Mouse (Mus musculus) intestine, embryonic 16.5 days (tissue): ENCODE data around the gene Myl12a. TPM values are rescaled to one million over a fixed set of nuclear protein-coding genes. Genes with fewer than 3 reads are reported as not detected.
"Not testable (repeated sequence)": the region's sequence is repeated elsewhere in the genome, so short reads cannot be mapped to it uniquely, and the experiment has no call there.

Experiments used
- ATAC-seq: fragments of 200-750 bp; cut with Nextera tagmentation; 2 replicates; pipeline ENCODE4 v1.8.0; 2017; ENCODE audit warnings: moderate TSS enrichment, moderate library complexity
- H3K27ac ChIP-seq: fragments of 300-500 bp; sonication (generic); 2 replicates; pipeline ENCODE4 v1.5.1; 2014; ENCODE audit warnings: mild to moderate bottlenecking, low read length
- H3K27me3 ChIP-seq: fragments of 300-500 bp; sonication (generic); replicated peaks from 2 replicates; pipeline ENCODE4 v1.6.1; 2014; ENCODE audit warnings: low read length, control low read depth, mixed read lengths; ENCODE audit not compliant: control insufficient read depth, insufficient read depth
- H3K36me3 ChIP-seq: fragments of 300-500 bp; sonication (generic); 2 replicates; pipeline ENCODE4 v1.6.1; 2014; ENCODE audit warnings: low read length, control low read depth; ENCODE audit not compliant: control insufficient read depth, insufficient read depth
- H3K4me1 ChIP-seq: fragments of 300-500 bp; sonication (generic); 2 replicates; pipeline ENCODE4 v1.6.1; 2014; ENCODE audit warnings: low read length, control low read depth, mixed read lengths; ENCODE audit not compliant: control insufficient read depth, insufficient read depth
- H3K4me2 ChIP-seq: fragments of 300-500 bp; sonication (generic); 2 replicates; pipeline ENCODE4 v1.6.1; 2014; ENCODE audit warnings: low read depth, low read length, control low read depth
- H3K4me3 ChIP-seq: fragments of 300-500 bp; sonication (generic); 2 replicates; pipeline ENCODE4 v1.5.1; 2014; ENCODE audit warnings: mild to moderate bottlenecking, low read length
- H3K9ac ChIP-seq: fragments of 300-500 bp; sonication (generic); 2 replicates; pipeline ENCODE4 v1.6.1; 2014; ENCODE audit warnings: low read depth, low read length
- H3K9me3 ChIP-seq: fragments of 300-500 bp; sonication (generic); 2 replicates; pipeline ENCODE4 v1.6.1; 2016; ENCODE audit warnings: low read length, control low read depth; ENCODE audit not compliant: control insufficient read depth
- WGBS: fragments of 180-500 bp; shearing (Covaris S2); extraction: QIAGEN DNeasy Blood & Tissue Kit; methylation state at CpG from one replicate; pipeline ENCODE4 v1.1.7; 2014; 5-methylcytosine and 5-hydroxymethylcytosine counted together
- polyA plus RNA-seq: library from polyadenylated mRNA; unstranded; fragments of >200 nt; fragmentation: Nextera tagmentation; extraction: Ambion mirVana; gene quantifications from 2 replicates; pipeline ENCODE4 v1.2.1, GENCODE M21; 2015

Gene Myl12a
- polyA plus RNA-seq, 1 experiment from 2014 or later, result 503 TPM

DNA sequence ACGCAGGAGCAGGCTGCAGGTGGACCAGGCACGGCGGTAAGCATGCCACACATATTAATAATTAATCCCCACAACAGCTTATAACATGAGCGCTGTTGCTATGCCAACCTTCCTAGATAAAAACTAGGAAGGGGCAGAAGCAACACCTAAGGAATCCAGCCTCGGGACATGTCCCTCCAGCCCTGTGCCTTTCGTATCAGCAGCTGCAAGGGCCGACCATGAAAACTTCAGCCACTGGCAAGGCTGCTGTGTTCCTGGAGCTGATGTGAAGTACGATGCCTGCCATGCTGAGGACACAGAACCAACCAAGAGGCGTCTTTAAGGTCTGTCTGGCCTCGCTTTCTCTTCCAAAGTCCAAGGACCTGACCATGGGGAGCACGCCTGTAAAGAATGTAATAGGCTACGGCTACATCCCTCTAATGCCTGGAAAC, 14.3 kb downstream of the Myl12a start:
- H3K4me3 ChIP-seq, result peak overlapping the region; percentile 91
- 64% methylated on average over 12 of the region's 12 CpGs for WGBS
- H3K27me3 ChIP-seq, result no peaks in the 10 kb centered on the region
- peak overlapping the region; percentile 36; the same call in 1 of the 2 replicates for H3K9ac ChIP-seq
- no peaks in the 10 kb centered on the region; the same call in 1 of the 2 replicates for H3K9me3 ChIP-seq
- H3K4me2 ChIP-seq, result peak overlapping the region; percentile 63
- H3K36me3 ChIP-seq, result peaks cover 16% of the 10 kb centered on the region
- peak; percentile 63 for ATAC-seq
- peak overlapping the region; percentile 84 for H3K27ac ChIP-seq
- peaks cover 51% of the 10 kb centered on the region for H3K4me1 ChIP-seq

GRCm38 (mm10) chr17:70986831-70987660, 15.6 kb downstream of the Myl12a start:
- Histone ChIP-seq H3K9me3 (no peaks in the 10 kb centered on the region; the same call in 1 of the 2 replicates), H3K27me3 (no peaks in the 10 kb centered on the region), H3K36me3 (peaks cover 9% of the 10 kb centered on the region), H3K4me2 (peak overlapping the region; percentile 63), H3K4me3 (0 out of 2 replicates have a peak overlapping the region, but pooled peaks have one; percentile 91), H3K27ac (peak overlapping the region; percentile 84), H3K4me1 (peaks cover 40% of the 10 kb centered on the region), H3K9ac (no peak overlapping the region)
- 79% methylated on average over 15 of the region's 15 CpGs for WGBS
- ATAC-seq, result no peak

DNA sequence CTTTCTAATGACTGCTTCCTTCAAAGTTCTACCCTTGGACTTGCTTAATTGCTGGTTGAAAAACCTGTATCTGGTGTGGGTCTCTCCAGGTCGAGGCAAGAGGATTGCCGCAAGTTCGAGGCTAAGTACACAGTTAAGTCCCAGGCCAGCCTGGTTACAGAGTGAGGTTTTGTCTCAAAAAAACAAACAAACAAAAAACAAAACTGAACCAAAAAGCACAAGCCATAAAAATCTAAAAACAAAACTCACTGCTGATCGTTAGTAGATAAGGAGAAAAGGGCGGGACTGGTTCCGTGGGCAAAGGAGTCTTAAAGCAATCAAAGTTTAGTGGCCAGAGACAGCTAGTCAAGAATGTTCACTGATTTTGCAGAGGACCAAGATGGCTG, 16.3 kb downstream of the Myl12a start:
- peak overlapping the region; percentile 42; the same call in 1 of the 2 replicates for H3K27ac ChIP-seq
- no peak for ATAC-seq

DNA sequence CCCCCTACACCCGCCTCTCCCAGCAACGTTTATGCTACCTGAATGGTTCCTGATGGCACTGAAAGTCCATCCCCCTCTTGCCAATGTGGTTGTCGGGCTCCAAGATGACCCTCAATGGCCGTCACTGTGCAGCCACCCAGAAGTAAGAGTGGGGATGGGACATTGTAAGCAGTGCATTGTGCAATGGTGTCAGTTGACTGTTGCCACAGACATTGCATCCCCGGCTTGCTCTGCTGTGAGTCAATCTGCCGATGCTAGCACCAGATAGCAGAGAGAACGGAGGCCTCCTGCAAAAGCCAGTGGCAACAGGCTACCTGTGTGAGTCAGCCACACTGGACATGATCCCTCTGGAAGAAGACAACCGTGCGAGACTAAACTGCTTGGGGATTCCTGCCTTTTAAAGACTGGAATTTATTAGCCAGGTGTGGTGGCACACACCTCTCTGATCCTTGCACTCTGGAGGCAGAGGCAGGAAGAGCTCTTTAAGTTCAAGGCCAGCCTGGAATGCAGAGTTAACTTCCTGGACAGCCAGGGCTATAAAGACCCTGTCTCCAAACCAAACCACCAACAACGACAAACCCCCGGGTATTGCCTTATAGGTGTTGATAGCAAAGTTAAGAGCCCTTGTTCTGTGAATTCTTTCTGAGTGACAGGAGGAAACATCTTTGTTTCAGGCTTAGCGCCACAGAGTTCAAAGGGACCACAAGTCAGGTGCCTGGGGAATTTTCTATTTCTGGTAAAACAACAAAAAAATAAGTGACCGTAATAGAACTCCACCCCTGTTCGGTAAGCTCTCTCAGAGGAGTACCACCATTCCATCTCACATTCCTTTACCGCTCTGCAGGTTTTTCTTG, 16.9 kb downstream of the Myl12a start:
- Histone ChIP-seq H3K9me3 (no peaks in the 10 kb centered on the region; the same call in 1 of the 2 replicates), H3K4me3 (no peak overlapping the region), H3K9ac (no peak overlapping the region), H3K27ac (peak overlapping the region; percentile 42; the same call in 1 of the 2 replicates), H3K4me1 (peaks cover 30% of the 10 kb centered on the region), H3K36me3 (peaks cover 13% of the 10 kb centered on the region), H3K4me2 (no peak overlapping the region), H3K27me3 (no peaks in the 10 kb centered on the region)
- 84% methylated on average over 15 of the region's 15 CpGs for WGBS
- no peak for ATAC-seq

More for the DNA sequence above, 16.3 kb downstream of the Myl12a start:
- H3K4me2 ChIP-seq, result no peak overlapping the region
- H3K9me3 ChIP-seq, result no peaks in the 10 kb centered on the region; the same call in 1 of the 2 replicates
- no peak overlapping the region for H3K4me3 ChIP-seq
- WGBS, result 84% methylated on average over 6 of the region's 6 CpGs
- H3K27me3 ChIP-seq, result no peaks in the 10 kb centered on the region
- peaks cover 10% of the 10 kb centered on the region for H3K36me3 ChIP-seq
- H3K4me1 ChIP-seq, result peaks cover 34% of the 10 kb centered on the region
- no peak overlapping the region for H3K9ac ChIP-seq

DNA sequence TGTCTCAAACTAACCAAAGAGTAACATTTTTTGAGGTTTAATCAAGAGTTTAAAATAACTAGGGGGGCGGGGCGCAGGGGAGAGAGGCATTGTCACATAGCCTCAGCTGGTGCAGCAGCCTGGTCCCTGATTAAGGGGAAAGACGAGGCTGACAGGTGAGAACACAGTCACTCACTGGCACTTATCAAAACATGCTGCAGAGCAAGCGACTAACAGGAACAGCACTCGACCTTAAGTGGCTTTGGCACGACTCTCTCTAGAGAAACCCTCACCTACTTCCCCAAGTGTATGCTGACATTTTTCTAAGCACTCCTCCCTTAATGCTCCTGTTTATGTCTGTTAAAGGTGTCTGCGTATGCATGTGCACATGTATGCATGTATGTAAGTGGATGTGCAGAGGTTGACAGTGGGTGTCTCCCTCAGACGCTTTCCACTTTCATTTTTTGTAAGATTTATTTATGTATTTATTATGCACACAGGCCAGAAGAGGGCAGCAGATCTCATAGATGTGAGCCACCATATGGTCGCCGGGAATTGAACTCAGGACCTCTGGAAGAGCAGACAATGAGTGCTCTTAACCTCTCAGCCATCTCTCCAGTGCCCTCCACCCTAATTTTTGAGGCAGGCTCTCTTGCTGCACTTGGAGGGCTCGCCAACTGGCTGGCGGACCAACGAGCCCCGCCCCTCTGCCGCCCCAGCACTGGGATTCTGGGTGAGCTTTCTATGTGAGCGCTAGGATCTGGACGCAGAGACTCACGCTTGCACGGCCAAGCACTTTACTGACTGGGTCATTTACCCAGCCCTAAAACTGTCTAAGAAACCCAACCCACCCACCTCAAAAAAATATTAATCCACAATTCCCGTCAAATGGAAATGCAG, 23.1 kb downstream of the Myl12a start:
- H3K36me3 ChIP-seq, result peaks cover 10% of the 10 kb centered on the region; the same call in 1 of the 2 replicates
- ATAC-seq, result 0 out of 2 replicates have a peak, but pooled peaks have one; percentile 27
- 85% methylated on average over 20 of the region's 20 CpGs for WGBS

GRCm38 (mm10) chr17:70977799-70978198, 24.9 kb downstream of the Myl12a start:
- Histone ChIP-seq H3K27ac (no peak overlapping the region), H3K27me3 (no peaks in the 10 kb centered on the region), H3K4me1 (no peaks in the 10 kb centered on the region), H3K36me3 (peaks cover 13% of the 10 kb centered on the region), H3K9me3 (no peaks in the 10 kb centered on the region), H3K9ac (no peak overlapping the region), H3K4me3 (no peak overlapping the region), H3K4me2 (no peak overlapping the region)
- ATAC-seq, result no peak
- WGBS, result 88% methylated on average over 6 of the region's 6 CpGs

More for the DNA sequence above, 23.1 kb downstream of the Myl12a start:
- Histone ChIP-seq H3K9me3 (no peaks in the 10 kb centered on the region), H3K9ac (no peak overlapping the region), H3K4me2 (no peak overlapping the region), H3K4me3 (no peak overlapping the region), H3K4me1 (no peaks in the 10 kb centered on the region), H3K27me3 (no peaks in the 10 kb centered on the region), H3K27ac (no peak overlapping the region)

DNA sequence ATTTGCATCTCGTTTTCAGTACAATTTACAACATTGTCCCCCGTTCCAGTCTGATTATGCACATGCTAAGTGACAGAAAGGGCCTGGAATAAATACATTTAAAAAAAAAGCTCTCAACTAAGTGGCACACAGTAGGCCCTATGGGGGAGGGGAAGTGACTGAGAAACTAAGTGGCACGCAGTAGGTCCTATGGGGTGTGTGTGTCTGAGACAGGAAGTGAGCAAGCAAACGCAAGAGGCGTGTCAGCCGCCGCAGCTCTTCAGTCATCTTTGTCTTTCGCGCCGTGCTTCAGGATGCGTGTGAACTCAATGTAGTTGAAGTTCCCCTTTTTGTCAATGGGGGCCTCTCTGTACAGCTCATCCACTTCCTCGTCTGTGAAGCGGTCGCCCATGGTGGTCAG, 28.6 kb downstream of the Myl12a start:
- not testable (repeated sequence) for H3K36me3 ChIP-seq, H3K4me3 ChIP-seq, H3K9ac ChIP-seq, H3K4me1 ChIP-seq, H3K9me3 ChIP-seq, H3K27me3 ChIP-seq, H3K4me2 ChIP-seq, ATAC-seq, H3K27ac ChIP-seq
- 92% methylated on average over 14 of the region's 14 CpGs for WGBS

DNA sequence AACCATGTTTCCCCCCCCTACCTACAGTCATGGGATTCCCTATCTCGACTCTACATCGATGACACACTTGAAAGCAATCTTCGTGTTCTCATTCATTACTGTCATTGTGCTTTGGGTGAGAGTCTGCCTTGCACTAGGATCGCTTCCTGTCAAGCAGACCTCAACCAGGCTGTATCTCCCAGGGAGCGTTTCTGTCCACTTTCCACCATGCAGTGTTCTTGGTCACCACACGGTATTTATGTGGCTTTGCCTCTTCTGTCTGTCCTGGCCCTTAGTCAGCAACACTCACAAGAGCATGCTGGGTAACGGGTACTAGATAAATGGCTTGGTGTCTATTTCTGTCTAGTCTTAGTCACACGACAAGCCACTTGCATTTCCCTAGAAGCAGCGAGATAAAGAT, 29.3 kb downstream of the Myl12a start:
- no peak for ATAC-seq
- H3K27me3 ChIP-seq, result no peaks in the 10 kb centered on the region
- H3K9ac ChIP-seq, result no peak overlapping the region
- peaks cover 6% of the 10 kb centered on the region for H3K36me3 ChIP-seq
- no peak overlapping the region for H3K4me3 ChIP-seq
- no peak overlapping the region for H3K4me2 ChIP-seq
- no peak overlapping the region for H3K27ac ChIP-seq
- WGBS, result 83% methylated on average over 9 of the region's 9 CpGs
- H3K4me1 ChIP-seq, result no peaks in the 10 kb centered on the region
- no peaks in the 10 kb centered on the region for H3K9me3 ChIP-seq
